Mouse (Mus musculus): ENCODE measurements around the gene Acsl3. TPM values are rescaled to one million over a fixed set of nuclear protein-coding genes. Genes with fewer than 3 reads are reported as not detected.

The Acsl3 gene
- polyA plus RNA-seq, 1 experiment = 297 TPM

GRCm38 (mm10) chr1:78666585-78666984, 9.0 kb downstream of the Acsl3 start:
- 0 out of 2 replicates have a peak, but pooled peaks cover 2% of the 10 kb centered on the region for H3K4me1 ChIP-seq (ENCODE audit: control insufficient read depth, insufficient read depth, low read length)
- H3K4me3 ChIP-seq (ENCODE audit: insufficient read depth, low read depth, low read length) = no peak overlapping the region
- WGBS = 85% methylated on average over 1 of the region's 1 CpGs
- no peak for TF ChIP-seq CTCF (IDR thresholded peaks at IDR 0.05; ENCODE audit: insufficient read depth, low read depth, low read length)
- no peak for TF ChIP-seq POLR2A (IDR thresholded peaks at IDR 0.05; ENCODE audit: insufficient read depth, low read depth, low read length)
- no peak overlapping the region for H3K27ac ChIP-seq (ENCODE audit: insufficient read depth, low read depth, low read length)

GRCm38 (mm10) chr1:78682291-78682690, 24.7 kb downstream of the Acsl3 start:
- H3K27ac ChIP-seq (ENCODE audit: insufficient read depth, low read depth, low read length) = no peak overlapping the region
- no peak for TF ChIP-seq CTCF (IDR thresholded peaks at IDR 0.05; ENCODE audit: insufficient read depth, low read depth, low read length)
- no peak for TF ChIP-seq POLR2A (IDR thresholded peaks at IDR 0.05; ENCODE audit: insufficient read depth, low read depth, low read length)
- H3K4me3 ChIP-seq (ENCODE audit: insufficient read depth, low read depth, low read length) = no peak overlapping the region
- WGBS = 86% methylated on average over 3 of the region's 3 CpGs
- H3K4me1 ChIP-seq (ENCODE audit: control insufficient read depth, insufficient read depth, low read length) = peaks cover 13% of the 10 kb centered on the region; the same call in 1 of the 2 replicates

- TF ChIP-seq POLR2A (IDR thresholded peaks at IDR 0.05; ENCODE audit: insufficient read depth, low read depth, low read length) = no peak
- no peak for TF ChIP-seq CTCF (IDR thresholded peaks at IDR 0.05; ENCODE audit: insufficient read depth, low read depth, low read length)
- Histone ChIP-seq H3K4me1 (ENCODE audit: control insufficient read depth, insufficient read depth, low read length) (0 out of 2 replicates have a peak, but pooled peaks cover 7% of the 10 kb centered on the region), H3K27ac (ENCODE audit: insufficient read depth, low read depth, low read length) (no peak overlapping the region), H3K4me3 (ENCODE audit: insufficient read depth, low read depth, low read length) (no peak overlapping the region)
- WGBS = 72% methylated on average over 8 of the region's 8 CpGs
Measured at GRCm38 (mm10) chr1:78684128-78684527, 26.5 kb downstream of the Acsl3 start.

GRCm38 (mm10) chr1:78686872-78687271, 29.2 kb downstream of the Acsl3 start:
- Histone ChIP-seq H3K4me1 (ENCODE audit: control insufficient read depth, insufficient read depth, low read length) (0 out of 2 replicates have a peak, but pooled peaks cover 2% of the 10 kb centered on the region), H3K4me3 (ENCODE audit: insufficient read depth, low read depth, low read length) (no peak overlapping the region), H3K27ac (ENCODE audit: insufficient read depth, low read depth, low read length) (no peak overlapping the region)
- TF ChIP-seq POLR2A (IDR thresholded peaks at IDR 0.05; ENCODE audit: insufficient read depth, low read depth, low read length) = no peak
- TF ChIP-seq CTCF (IDR thresholded peaks at IDR 0.05; ENCODE audit: insufficient read depth, low read depth, low read length) = no peak

GRCm38 (mm10) chr1:78688149-78688548, 30.5 kb downstream of the Acsl3 start:
- Histone ChIP-seq H3K4me1 (ENCODE audit: control insufficient read depth, insufficient read depth, low read length) (0 out of 2 replicates have a peak, but pooled peaks cover 2% of the 10 kb centered on the region), H3K4me3 (ENCODE audit: insufficient read depth, low read depth, low read length) (no peak overlapping the region), H3K27ac (ENCODE audit: insufficient read depth, low read depth, low read length) (no peak overlapping the region)
- TF ChIP-seq CTCF (IDR thresholded peaks at IDR 0.05; ENCODE audit: insufficient read depth, low read depth, low read length) = no peak
- no peak for TF ChIP-seq POLR2A (IDR thresholded peaks at IDR 0.05; ENCODE audit: insufficient read depth, low read depth, low read length)
- 82% methylated on average over 7 of the region's 7 CpGs for WGBS

GRCm38 (mm10) chr1:78694503-78695258, 37.1 kb downstream of the Acsl3 start:
- no peak overlapping the region for H3K27ac ChIP-seq (ENCODE audit: insufficient read depth, low read depth, low read length)
- 92% methylated on average over 9 of the region's 9 CpGs for WGBS
- no peak for TF ChIP-seq POLR2A (IDR thresholded peaks at IDR 0.05; ENCODE audit: insufficient read depth, low read depth, low read length)
- peaks cover 2% of the 10 kb centered on the region; the same call in 1 of the 2 replicates for H3K4me1 ChIP-seq (ENCODE audit: control insufficient read depth, insufficient read depth, low read length)
- no peak overlapping the region for H3K4me3 ChIP-seq (ENCODE audit: insufficient read depth, low read depth, low read length)

GRCm38 (mm10) chr1:78696305-78696704, 38.7 kb downstream of the Acsl3 start:
- Histone ChIP-seq H3K4me3 (ENCODE audit: insufficient read depth, low read depth, low read length) (no peak overlapping the region), H3K27ac (ENCODE audit: insufficient read depth, low read depth, low read length) (no peak overlapping the region), H3K4me1 (ENCODE audit: control insufficient read depth, insufficient read depth, low read length) (peaks cover 2% of the 10 kb centered on the region; the same call in 1 of the 2 replicates)
- 86% methylated on average over 2 of the region's 2 CpGs for WGBS
- TF ChIP-seq POLR2A (IDR thresholded peaks at IDR 0.05; ENCODE audit: insufficient read depth, low read depth, low read length) (no peak), CTCF (IDR thresholded peaks at IDR 0.05; ENCODE audit: insufficient read depth, low read depth, low read length) (no peak)

- Histone ChIP-seq H3K4me1 (ENCODE audit: control insufficient read depth, insufficient read depth, low read length) (peaks cover 2% of the 10 kb centered on the region; the same call in 1 of the 2 replicates), H3K27ac (ENCODE audit: insufficient read depth, low read depth, low read length) (no peak overlapping the region), H3K4me3 (ENCODE audit: insufficient read depth, low read depth, low read length) (no peak overlapping the region)
- TF ChIP-seq CTCF (IDR thresholded peaks at IDR 0.05; ENCODE audit: insufficient read depth, low read depth, low read length) (no peak), POLR2A (IDR thresholded peaks at IDR 0.05; ENCODE audit: insufficient read depth, low read depth, low read length) (no peak)
- 84% methylated on average over 5 of the region's 5 CpGs for WGBS
Measured at GRCm38 (mm10) chr1:78696903-78697302, 39.3 kb downstream of the Acsl3 start.

- TF ChIP-seq POLR2A (IDR thresholded peaks at IDR 0.05; ENCODE audit: insufficient read depth, low read depth, low read length) (no peak), CTCF (IDR thresholded peaks at IDR 0.05; ENCODE audit: insufficient read depth, low read depth, low read length) (no peak)
- Histone ChIP-seq H3K27ac (ENCODE audit: insufficient read depth, low read depth, low read length) (no peak overlapping the region), H3K4me1 (ENCODE audit: control insufficient read depth, insufficient read depth, low read length) (peaks cover 2% of the 10 kb centered on the region; the same call in 1 of the 2 replicates), H3K4me3 (ENCODE audit: insufficient read depth, low read depth, low read length) (no peak overlapping the region)
- 69% methylated on average over 6 of the region's 6 CpGs for WGBS
Measured at GRCm38 (mm10) chr1:78698138-78698537, 40.5 kb downstream of the Acsl3 start.
